Mouse (Mus musculus): Measurements from ENCODE around the gene Lmod3. TPM values are rescaled to one million over a fixed set of nuclear protein-coding genes. Genes with fewer than 3 reads are reported as not detected.

Gene Lmod3
- polyA plus RNA-seq, 1 experiment, result not detected

GRCm38 (mm10) chr6:97278014-97278787, 25.6 kb upstream of the Lmod3 start:
- TF ChIP-seq CTCF (IDR thresholded peaks at IDR 0.05; ENCODE audit: low read depth, low read length) (peak; percentile 47), EP300 (IDR thresholded peaks at IDR 0.05; ENCODE audit: insufficient read depth, low read depth, low read length) (peak; percentile 72), POLR2A (IDR thresholded peaks at IDR 0.05; ENCODE audit: insufficient read depth, low read length) (no peak)
- no peaks in the 10 kb centered on the region for H3K27me3 ChIP-seq (ENCODE audit: control insufficient read depth, insufficient read depth, low read length, poor library complexity, severe bottlenecking)
- no peaks in the 10 kb centered on the region for H3K4me1 ChIP-seq (ENCODE audit: control insufficient read depth, insufficient read depth, low read length)
- H3K9ac ChIP-seq (ENCODE audit: low read depth, poor library complexity, severe bottlenecking), result no peak overlapping the region
- no peaks in the 10 kb centered on the region for H3K9me3 ChIP-seq (replicated peaks; ENCODE audit: control insufficient read depth, insufficient read depth, low read length, poor library complexity, severe bottlenecking)
- peak overlapping the region; percentile 70 for H3K4me3 ChIP-seq (ENCODE audit: low read depth, low read length)
- no peaks in the 10 kb centered on the region for H3K36me3 ChIP-seq (ENCODE audit: control insufficient read depth, insufficient read depth, low read length, poor library complexity, severe bottlenecking)
- peak overlapping the region; percentile 62 for H3K27ac ChIP-seq (ENCODE audit: insufficient read depth, low read length)

DNA sequence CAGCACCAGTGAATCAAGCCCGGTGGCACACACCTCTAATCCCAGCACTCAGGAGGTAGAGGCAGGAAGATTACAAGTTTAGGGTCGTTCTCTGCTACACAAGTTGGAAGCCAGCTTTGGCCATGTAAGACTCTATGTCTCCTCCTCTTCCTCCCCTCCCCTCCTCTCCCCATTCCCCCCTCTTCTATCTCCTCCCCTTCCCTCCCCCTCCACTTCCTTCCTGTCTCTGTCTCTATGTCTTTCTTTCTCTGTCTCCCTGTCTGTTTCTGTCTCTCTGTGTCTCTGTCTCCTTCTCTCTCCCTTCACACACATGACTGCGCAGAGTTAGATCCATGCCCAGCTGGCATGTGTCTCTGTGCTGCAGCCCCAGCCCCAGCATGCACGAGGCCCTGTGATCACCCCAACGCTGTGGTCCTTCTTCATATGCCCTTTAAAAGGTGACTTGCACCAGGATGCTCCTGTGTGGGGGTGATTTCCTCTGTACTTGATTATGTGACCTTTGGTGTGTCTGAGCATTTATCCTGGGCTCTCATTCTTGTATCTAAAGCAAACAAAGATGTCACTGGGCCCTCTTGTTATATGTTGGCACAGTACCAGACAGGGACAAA, 24.4 kb upstream of the Lmod3 start:
- no peak overlapping the region for H3K27ac ChIP-seq (ENCODE audit: insufficient read depth, low read length)
- TF ChIP-seq CTCF (IDR thresholded peaks at IDR 0.05; ENCODE audit: low read depth, low read length) (no peak), POLR2A (IDR thresholded peaks at IDR 0.05; ENCODE audit: insufficient read depth, low read length) (no peak)
- H3K9ac ChIP-seq (ENCODE audit: low read depth, poor library complexity, severe bottlenecking), result no peak overlapping the region
- no peaks in the 10 kb centered on the region for H3K36me3 ChIP-seq (ENCODE audit: control insufficient read depth, insufficient read depth, low read length, poor library complexity, severe bottlenecking)
- H3K9me3 ChIP-seq (replicated peaks; ENCODE audit: control insufficient read depth, insufficient read depth, low read length, poor library complexity, severe bottlenecking), result no peaks in the 10 kb centered on the region
- no peaks in the 10 kb centered on the region for H3K4me1 ChIP-seq (ENCODE audit: control insufficient read depth, insufficient read depth, low read length)
- no peak overlapping the region for H3K4me3 ChIP-seq (ENCODE audit: low read depth, low read length)
- no peaks in the 10 kb centered on the region for H3K27me3 ChIP-seq (ENCODE audit: control insufficient read depth, insufficient read depth, low read length, poor library complexity, severe bottlenecking)

- no peak for TF ChIP-seq POLR2A (IDR thresholded peaks at IDR 0.05; ENCODE audit: insufficient read depth, low read length)
- TF ChIP-seq CTCF (IDR thresholded peaks at IDR 0.05; ENCODE audit: low read depth, low read length), result no peak
- TF ChIP-seq EP300 (IDR thresholded peaks at IDR 0.05; ENCODE audit: insufficient read depth, low read depth, low read length), result no peak
- no peaks in the 10 kb centered on the region for H3K4me1 ChIP-seq (ENCODE audit: control insufficient read depth, insufficient read depth, low read length)
- H3K27ac ChIP-seq (ENCODE audit: insufficient read depth, low read length), result no peak overlapping the region
- H3K27me3 ChIP-seq (ENCODE audit: control insufficient read depth, insufficient read depth, low read length, poor library complexity, severe bottlenecking), result no peaks in the 10 kb centered on the region
- H3K9ac ChIP-seq (ENCODE audit: low read depth, poor library complexity, severe bottlenecking), result no peak overlapping the region
- no peaks in the 10 kb centered on the region for H3K9me3 ChIP-seq (replicated peaks; ENCODE audit: control insufficient read depth, insufficient read depth, low read length, poor library complexity, severe bottlenecking)
- no peaks in the 10 kb centered on the region for H3K36me3 ChIP-seq (ENCODE audit: control insufficient read depth, insufficient read depth, low read length, poor library complexity, severe bottlenecking)
- no peak overlapping the region for H3K4me3 ChIP-seq (ENCODE audit: low read depth, low read length)
These were observed 23.8 kb upstream of the Lmod3 start for GRCm38 (mm10) chr6:97276366-97276765.

DNA sequence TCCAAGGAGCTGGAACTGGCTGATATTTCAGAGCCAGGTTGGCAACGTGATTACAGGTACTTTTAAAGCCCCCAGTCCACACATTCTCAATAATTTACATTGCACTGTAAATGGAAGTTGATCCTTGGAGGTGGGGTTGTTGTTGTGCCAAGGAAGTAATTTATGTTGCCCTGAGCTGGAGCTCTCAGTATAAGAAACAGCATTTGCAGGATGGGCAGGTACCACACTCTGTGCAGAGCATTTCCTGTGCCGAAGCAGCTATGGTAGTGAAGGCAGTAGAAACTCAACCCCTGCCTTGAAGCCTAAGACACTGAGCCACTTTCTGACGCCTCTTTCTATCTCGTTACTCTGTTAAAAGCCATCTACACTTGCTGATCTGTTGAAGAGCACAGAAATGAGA, 23.2 kb upstream of the Lmod3 start:
- no peak overlapping the region for H3K27ac ChIP-seq (ENCODE audit: insufficient read depth, low read length)
- H3K36me3 ChIP-seq (ENCODE audit: control insufficient read depth, insufficient read depth, low read length, poor library complexity, severe bottlenecking), result no peaks in the 10 kb centered on the region
- H3K4me3 ChIP-seq (ENCODE audit: low read depth, low read length), result no peak overlapping the region
- TF ChIP-seq CTCF (IDR thresholded peaks at IDR 0.05; ENCODE audit: low read depth, low read length), result no peak
- no peak for TF ChIP-seq POLR2A (IDR thresholded peaks at IDR 0.05; ENCODE audit: insufficient read depth, low read length)
- TF ChIP-seq EP300 (IDR thresholded peaks at IDR 0.05; ENCODE audit: insufficient read depth, low read depth, low read length), result no peak
- H3K4me1 ChIP-seq (ENCODE audit: control insufficient read depth, insufficient read depth, low read length), result no peaks in the 10 kb centered on the region
- H3K9ac ChIP-seq (ENCODE audit: low read depth, poor library complexity, severe bottlenecking), result no peak overlapping the region
- no peaks in the 10 kb centered on the region for H3K9me3 ChIP-seq (replicated peaks; ENCODE audit: control insufficient read depth, insufficient read depth, low read length, poor library complexity, severe bottlenecking)
- no peaks in the 10 kb centered on the region for H3K27me3 ChIP-seq (ENCODE audit: control insufficient read depth, insufficient read depth, low read length, poor library complexity, severe bottlenecking)

DNA sequence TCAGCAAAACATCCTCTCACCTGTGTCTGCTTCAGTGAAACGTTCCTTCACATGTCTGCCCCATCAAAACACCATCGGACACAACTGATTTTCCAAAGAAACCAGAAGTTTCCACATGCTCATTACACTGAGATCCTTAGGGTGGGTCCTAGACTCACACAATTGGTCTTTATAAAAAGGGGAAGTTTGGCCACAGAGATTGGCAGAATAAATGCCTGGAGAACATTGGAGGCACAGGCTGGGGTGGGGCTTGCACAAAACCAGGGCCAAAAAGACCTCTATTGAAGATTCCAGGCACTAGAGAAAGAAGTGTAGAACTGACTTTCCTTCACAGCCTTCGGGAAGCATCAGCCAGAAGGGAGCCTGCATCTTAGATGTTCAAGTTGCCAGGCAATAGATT, 21.2 kb upstream of the Lmod3 start:
- peaks cover 3% of the 10 kb centered on the region for H3K4me1 ChIP-seq (ENCODE audit: control insufficient read depth, insufficient read depth, low read length)
- H3K36me3 ChIP-seq (ENCODE audit: control insufficient read depth, insufficient read depth, low read length, poor library complexity, severe bottlenecking), result no peaks in the 10 kb centered on the region
- no peaks in the 10 kb centered on the region for H3K9me3 ChIP-seq (replicated peaks; ENCODE audit: control insufficient read depth, insufficient read depth, low read length, poor library complexity, severe bottlenecking)
- no peaks in the 10 kb centered on the region for H3K27me3 ChIP-seq (ENCODE audit: control insufficient read depth, insufficient read depth, low read length, poor library complexity, severe bottlenecking)
- no peak overlapping the region for H3K9ac ChIP-seq (ENCODE audit: low read depth, poor library complexity, severe bottlenecking)
- H3K27ac ChIP-seq (ENCODE audit: insufficient read depth, low read length), result no peak overlapping the region
- TF ChIP-seq CTCF (IDR thresholded peaks at IDR 0.05; ENCODE audit: low read depth, low read length), result no peak
- TF ChIP-seq EP300 (IDR thresholded peaks at IDR 0.05; ENCODE audit: insufficient read depth, low read depth, low read length), result no peak
- no peak for TF ChIP-seq POLR2A (IDR thresholded peaks at IDR 0.05; ENCODE audit: insufficient read depth, low read length)
- H3K4me3 ChIP-seq (ENCODE audit: low read depth, low read length), result no peak overlapping the region

DNA sequence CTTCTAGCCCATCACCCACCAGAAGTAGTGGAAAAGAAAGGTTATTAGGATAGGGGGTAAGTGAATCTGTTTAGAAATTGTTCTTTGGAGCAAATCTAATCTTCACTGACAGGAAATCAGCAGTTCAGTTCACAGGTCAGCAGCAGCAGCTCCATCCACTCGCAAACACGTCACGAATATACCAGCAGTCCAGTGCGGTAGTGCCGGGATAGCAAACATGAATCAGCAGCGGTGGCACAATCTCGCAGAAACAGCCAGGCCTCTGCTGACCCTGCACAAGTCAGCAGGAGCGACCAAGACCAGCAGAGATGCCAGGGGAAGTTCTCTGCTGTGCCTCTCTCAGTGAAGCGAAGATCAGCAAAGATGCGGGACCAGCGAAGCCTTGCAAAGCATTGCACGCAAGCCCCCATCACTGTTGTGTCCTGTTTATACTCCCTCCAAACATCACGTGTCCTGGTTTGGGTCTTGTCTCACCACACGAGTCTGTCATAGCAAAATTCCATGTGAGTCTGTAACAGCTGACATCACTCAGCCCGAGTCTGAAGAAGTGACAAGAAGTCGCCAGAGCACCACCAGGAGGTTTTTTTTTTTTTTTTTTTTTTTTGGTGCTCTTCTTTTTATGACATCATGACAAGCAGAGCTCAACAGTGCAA, 20.6 kb upstream of the Lmod3 start:
- Histone ChIP-seq H3K9ac (ENCODE audit: low read depth, poor library complexity, severe bottlenecking) (no peak overlapping the region), H3K4me1 (ENCODE audit: control insufficient read depth, insufficient read depth, low read length) (peaks cover 3% of the 10 kb centered on the region), H3K4me3 (ENCODE audit: low read depth, low read length) (no peak overlapping the region), H3K27me3 (ENCODE audit: control insufficient read depth, insufficient read depth, low read length, poor library complexity, severe bottlenecking) (no peaks in the 10 kb centered on the region), H3K36me3 (ENCODE audit: control insufficient read depth, insufficient read depth, low read length, poor library complexity, severe bottlenecking) (no peaks in the 10 kb centered on the region), H3K27ac (ENCODE audit: insufficient read depth, low read length) (no peak overlapping the region), H3K9me3 (replicated peaks; ENCODE audit: control insufficient read depth, insufficient read depth, low read length, poor library complexity, severe bottlenecking) (no peaks in the 10 kb centered on the region)
- no peak for TF ChIP-seq POLR2A (IDR thresholded peaks at IDR 0.05; ENCODE audit: insufficient read depth, low read length)
- TF ChIP-seq EP300 (IDR thresholded peaks at IDR 0.05; ENCODE audit: insufficient read depth, low read depth, low read length), result no peak
- TF ChIP-seq CTCF (IDR thresholded peaks at IDR 0.05; ENCODE audit: low read depth, low read length), result no peak

Data from ES-Bruce4 (cell line).